14 mouse cellular contexts compared by ENCODE assay signal in genomic region chr8:56343505-56343904, GRCm38 (mm10). TPM values are rescaled to one million over a fixed set of nuclear protein-coding genes. Genes with fewer than 3 reads are reported as not detected.
DNase-seq lines count a peak whose midpoint lies in the region; ATAC-seq and TF ChIP-seq lines count a peak whose summit lies in the region.
"Had no signal": no experiment of that assay in that cellular context is flagged by ENCODE, and none has a peak within 500 bp of the region (broad histone marks: within the 10 kb centered on the region; RNA-seq: fewer than 3 reads in every experiment).

No protein-coding gene starts in this region.

- no peaks in the 10 kb centered on the region for H3K27me3 ChIP-seq in heart, embryonic 11.5 days (ENCODE audit: control insufficient read depth, insufficient read depth, low read length)
- no peaks in the 10 kb centered on the region for H3K27me3 ChIP-seq in limb, embryonic 14.5 days (ENCODE audit: control insufficient read depth, insufficient read depth, low read length)
- H3K27me3 ChIP-seq: hindbrain, embryonic 12.5 days; megakaryocyte, embryonic 14.5 days; stomach, embryonic 15.5 days had no signal

- peak; percentile 16 to 19 for DNase-seq in heart, adult 9 months (ENCODE audit: low spot score in 2 of 2)
- peak; percentile 19 for DNase-seq in lung, postnatal 10 days
- DNase-seq in lung, adult 2 months = no peak
- DNase-seq in fibroblast of lung, adult 2 months (ENCODE audit: low read depth) = peak; percentile 23
- DNase-seq in limb, embryonic 14.5 days (ENCODE audit: low spot score) = peak; percentile 76
- DNase-seq: embryo, embryonic 11 days; liver had no signal

- 73% methylated on average over 6 of the region's 6 CpGs for WGBS in heart, embryonic 11.5 days (ENCODE audit: insufficient replicate concordance)
- 79% methylated on average over 6 of the region's 6 CpGs for WGBS in lung, adult 2 months
- WGBS in limb, embryonic 14.5 days = 76% methylated on average over 6 of the region's 6 CpGs

- no peak overlapping the region for H3K27ac ChIP-seq in heart, embryonic 11.5 days (ENCODE audit: low read depth, low read length)
- H3K27ac ChIP-seq in limb, embryonic 14.5 days (replicated peaks; ENCODE audit: low read depth, low read length) = no peak overlapping the region
- H3K27ac ChIP-seq: hindbrain, embryonic 12.5 days; layer of hippocampus, adult 2 months; stomach, embryonic 15.5 days had no signal

- H3K4me2 ChIP-seq in heart, embryonic 11.5 days = no peak overlapping the region
- no peak overlapping the region for H3K4me2 ChIP-seq in limb, embryonic 14.5 days (replicated peaks; ENCODE audit: low read depth, low read length, severe bottlenecking)
- H3K4me2 ChIP-seq: hindbrain, embryonic 12.5 days; stomach, embryonic 15.5 days had no signal

- no peak for ATAC-seq in heart, embryonic 11.5 days (replicated peaks; ENCODE audit: insufficient number of reproducible peaks, low FRiP score, low TSS enrichment)
- ATAC-seq in limb, embryonic 14.5 days (ENCODE audit: low FRiP score, low read depth) = no peak
- ATAC-seq in granulocyte monocyte progenitor cell, adult 5-6 weeks (replicated peaks; ENCODE audit: poor library complexity, severe bottlenecking) = no peak
- ATAC-seq in CD4-positive, CD25-positive, alpha-beta regulatory T cell, adult 4 months = no peak

- no peak overlapping the region for H3K9ac ChIP-seq in heart, embryonic 11.5 days (ENCODE audit: low read depth, low read length)
- no peak overlapping the region for H3K9ac ChIP-seq in limb, embryonic 14.5 days (ENCODE audit: low read depth, low read length, severe bottlenecking)
- H3K9ac ChIP-seq: hindbrain, embryonic 12.5 days; stomach, embryonic 15.5 days had no signal

- no peak for TF ChIP-seq CTCF in lung, adult 2 months (IDR thresholded peaks at IDR 0.05; ENCODE audit: insufficient read depth, low read length)

- H3K9me3 ChIP-seq in heart, embryonic 11.5 days (replicated peaks; ENCODE audit: control insufficient read depth, low read length) = no peaks in the 10 kb centered on the region
- H3K9me3 ChIP-seq in limb, embryonic 14.5 days (ENCODE audit: control insufficient read depth, low read length) = no peaks in the 10 kb centered on the region
- H3K9me3 ChIP-seq: hindbrain, embryonic 12.5 days; megakaryocyte, embryonic 14.5 days; stomach, embryonic 15.5 days had no signal

- no peak overlapping the region for H3K4me3 ChIP-seq in heart, embryonic 11.5 days (ENCODE audit: low read depth, low read length)
- H3K4me3 ChIP-seq in lung, adult 2 months (replicated peaks; ENCODE audit: extremely low read depth, low read depth, low read length) = no peak overlapping the region
- H3K4me3 ChIP-seq in limb, embryonic 14.5 days (replicated peaks; ENCODE audit: low read length) = no peak overlapping the region
- H3K4me3 ChIP-seq: hindbrain, embryonic 12.5 days; layer of hippocampus, adult 2 months; megakaryocyte, embryonic 14.5 days; stomach, embryonic 15.5 days had no signal

- no peaks in the 10 kb centered on the region for H3K36me3 ChIP-seq in heart, embryonic 11.5 days (ENCODE audit: control insufficient read depth, insufficient read depth, low read length)
- no peaks in the 10 kb centered on the region for H3K36me3 ChIP-seq in limb, embryonic 14.5 days (ENCODE audit: control insufficient read depth, insufficient read depth, low read length)
- H3K36me3 ChIP-seq: hindbrain, embryonic 12.5 days; stomach, embryonic 15.5 days had no signal

- TF ChIP-seq POLR2A in lung, adult 2 months (IDR thresholded peaks at IDR 0.05; ENCODE audit: borderline replicate concordance, extremely low read depth, low read depth, low read length) = no peak
- no peak for TF ChIP-seq POLR2A in limb, embryonic 14.5 days (IDR thresholded peaks at IDR 0.05; ENCODE audit: borderline replicate concordance, extremely low read depth, insufficient read depth, insufficient read length)

- H3K4me1 ChIP-seq in heart, embryonic 11.5 days (ENCODE audit: control insufficient read depth, insufficient read depth, low read length) = peaks cover 4% of the 10 kb centered on the region
- peaks cover 10% of the 10 kb centered on the region for H3K4me1 ChIP-seq in lung, adult 2 months (ENCODE audit: control insufficient read depth, insufficient read depth, low read length)
- H3K4me1 ChIP-seq in limb, embryonic 14.5 days (ENCODE audit: control insufficient read depth, insufficient read depth, low read length) = peaks cover 14% of the 10 kb centered on the region
- H3K4me1 ChIP-seq: hindbrain, embryonic 12.5 days; megakaryocyte, embryonic 14.5 days had no signal

RNA-seq across cellular contexts. Expression of gene Hpgd, which starts 49.1 kb away (rescaled TPM):
- 29.2 and 32.6 TPM in 2 replicates for polyA plus RNA-seq in heart, embryonic 11.5 days (2014; fragmentation: Nextera tagmentation; extraction: Ambion mirVana)
- 146 and 213 TPM in 2 replicates for polyA plus RNA-seq in lung, adult 2 months (2012; rRNA removed)
- 12.8 and 19.5 TPM in 2 replicates for polyA plus RNA-seq in limb, embryonic 14.5 days (2012; rRNA removed)
- 27.7 and 28.8 TPM in 2 replicates for polyA plus RNA-seq in limb, embryonic 14.5 days (2014; fragmentation: Nextera tagmentation; extraction: Ambion mirVana)
- total RNA-seq in granulocyte monocyte progenitor cell, adult 5-6 weeks (2014; fragmentation: Nextera tagmentation) = 1.2 TPM in 1 of 2 replicates, not detected in the other
- total RNA-seq in granulocyte monocyte progenitor cell, adult 5-6 weeks (2017) = 0.62 and 1.3 TPM in 2 replicates
- under 1 TPM in 1 of 2 experiments, not detected in 1; 0.26 TPM for polyA plus RNA-seq in CD4-positive, CD25-positive, alpha-beta regulatory T cell, adult 4 months (2017; shearing (Covaris generic))

Comparison
In these comparisons a context has a peak if more than half of its experiments do, and no peak if none do; other contexts are left out.
1. RNA of gene Hpgd, which starts 49.1 kb away (polyA plus RNA-seq): 146 to 213 TPM in lung, adult 2 months, 29.2 to 32.6 TPM in heart, embryonic 11.5 days and 12.8 to 28.8 TPM in limb, embryonic 14.5 days; 0.26 TPM in CD4-positive, CD25-positive, alpha-beta regulatory T cell, adult 4 months; every median in the first group is over 10 times any median in the second.